Mouse (Mus musculus): ENCODE measurements at regions not wholly inside any gene's neighbourhood (a gene's known extent, or its start where the extent isn't known, plus 50 kb on each side); places are given as distances from the start of the nearest gene placed in this dataset.

DNA sequence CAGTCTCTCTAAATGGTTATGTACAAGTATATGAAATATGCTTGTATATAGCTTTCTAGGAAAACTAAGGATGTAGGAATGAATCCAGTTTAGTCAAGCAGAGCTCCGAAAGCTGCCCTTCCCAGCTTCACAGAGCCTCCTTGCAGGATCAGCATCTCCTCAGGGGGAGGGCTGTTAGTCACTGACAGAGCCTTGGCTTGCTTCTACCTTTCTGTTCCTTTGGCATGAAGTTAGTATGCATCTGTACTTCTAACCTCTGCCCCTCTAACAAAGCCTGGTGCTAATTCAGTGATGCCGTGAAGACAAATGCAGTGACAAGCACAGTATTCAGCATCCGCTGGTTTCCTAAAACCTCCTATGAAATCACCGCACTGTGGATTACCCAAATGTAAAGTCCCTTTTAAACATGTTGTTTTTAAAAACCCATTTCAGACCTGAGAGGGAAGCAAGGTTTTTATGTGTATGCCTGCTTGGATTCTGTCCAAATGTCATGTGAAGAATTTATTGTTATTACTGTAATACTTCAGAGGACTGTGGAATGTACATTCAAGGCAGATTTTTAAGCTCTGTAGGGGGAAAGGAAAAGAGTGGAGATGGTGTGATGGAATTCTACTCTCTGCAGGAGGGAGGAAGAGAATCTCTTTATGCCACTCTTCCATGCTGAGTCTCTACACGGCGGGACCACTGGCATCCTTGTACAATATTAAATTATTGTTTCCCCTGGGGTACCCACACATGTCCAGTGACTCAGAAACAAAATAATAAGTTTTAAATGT lies 86.1 kb upstream of the Dkk2 start:
- no peak for TF ChIP-seq POLR2A (IDR thresholded peaks at IDR 0.05; ENCODE audit: borderline replicate concordance, low read depth, low read length)
- TF ChIP-seq CTCF (IDR thresholded peaks at IDR 0.05; ENCODE audit: low read depth, low read length): no peak
